Mouse (Mus musculus): ENCODE measurements around the gene Fgd5.

Gene Fgd5

DNA sequence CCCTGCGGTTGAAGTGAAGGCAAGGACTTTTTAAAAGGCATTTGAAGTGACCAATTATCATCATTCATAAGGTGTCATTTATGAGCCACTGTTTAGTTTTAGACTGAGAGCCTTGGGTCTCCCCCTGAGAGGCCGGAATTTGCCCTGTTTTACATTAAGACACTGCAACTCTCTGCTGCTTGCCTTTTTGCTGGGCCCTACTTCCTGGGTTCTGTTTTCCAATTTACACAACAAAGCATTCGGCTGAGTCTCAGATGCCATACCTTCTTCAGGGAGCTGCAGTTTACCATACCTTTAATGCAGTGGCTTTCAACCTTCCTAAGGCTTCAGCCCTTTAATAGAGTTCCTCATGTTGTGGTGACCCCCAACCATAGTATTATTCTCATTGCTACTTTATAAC lies 26.1 kb downstream of the Fgd5 start:
- DNase-seq (ENCODE audit: low spot score in 2 of 2), result no peak

DNA sequence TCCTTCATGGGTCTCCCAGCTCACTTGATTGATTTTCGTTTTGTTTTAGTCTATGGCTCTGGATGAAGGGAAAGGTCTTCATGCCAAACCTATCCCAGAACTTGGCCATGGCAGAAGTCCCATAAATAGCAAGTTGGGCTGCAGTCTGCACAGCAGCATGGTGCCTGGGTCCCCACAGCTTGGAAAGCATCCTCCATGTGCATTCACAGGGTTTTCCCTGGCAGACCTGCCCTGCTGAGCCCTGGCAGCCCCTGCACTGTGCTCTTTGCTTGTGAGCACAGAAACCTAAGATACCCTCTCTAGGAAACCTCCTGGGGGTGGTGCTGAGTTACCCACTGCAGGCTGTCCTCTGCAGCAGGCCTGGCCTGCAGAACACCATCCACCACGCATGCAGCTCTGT lies 32.2 kb downstream of the Fgd5 start:
- peak in 1 of 2 experiments; percentile 34 for DNase-seq (ENCODE audit: low spot score in 2 of 2)

- no peak for DNase-seq (ENCODE audit: low spot score in 2 of 2)
These were observed 33.7 kb downstream of the Fgd5 start for GRCm38 (mm10) chr6:92012413-92012812.

- no peak for DNase-seq (ENCODE audit: low spot score in 2 of 2)
These were observed 34.4 kb downstream of the Fgd5 start for GRCm38 (mm10) chr6:92013035-92013434.

DNA sequence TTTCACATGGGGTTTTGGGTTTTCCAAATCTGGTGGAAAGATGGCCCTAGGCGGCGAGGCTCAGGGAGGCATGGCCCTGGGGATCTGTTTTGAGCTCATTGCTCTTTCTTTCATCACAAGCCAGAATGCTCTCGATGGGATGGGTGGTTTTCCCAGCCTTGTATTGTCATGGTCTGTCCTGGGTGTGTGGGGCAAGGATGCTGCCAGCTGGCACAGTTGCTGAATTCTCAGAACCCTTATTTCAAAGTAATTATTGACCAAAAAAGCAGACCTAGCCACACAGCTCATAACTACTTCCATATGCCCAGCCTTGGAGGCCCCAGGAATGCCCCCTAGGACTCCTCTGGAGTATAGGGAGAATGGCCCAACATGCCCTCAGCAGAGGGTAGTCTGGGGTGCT lies 34.9 kb downstream of the Fgd5 start:
- DNase-seq (ENCODE audit: low spot score in 2 of 2), result no peak

DNA sequence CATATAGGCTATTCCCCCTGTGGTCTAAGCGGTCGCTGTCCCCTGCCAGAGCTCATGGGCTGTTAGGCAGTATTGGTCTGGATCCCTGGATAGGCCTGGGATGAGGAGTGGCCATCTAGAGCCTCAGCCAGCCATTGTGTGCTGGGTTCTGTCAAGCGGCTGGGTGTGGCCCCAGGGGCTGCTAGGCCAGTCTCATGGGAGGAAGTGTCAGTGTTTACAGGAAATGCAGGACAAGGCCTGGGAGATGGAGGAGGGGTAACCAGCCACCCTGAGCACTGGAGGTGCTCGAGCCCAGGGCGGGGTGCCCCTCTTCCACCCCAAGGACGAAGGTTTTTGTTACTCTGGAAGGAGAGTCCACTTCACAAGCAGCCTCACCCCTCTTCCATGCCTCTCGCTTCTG lies 36.3 kb downstream of the Fgd5 start:
- DNase-seq (ENCODE audit: low spot score in 2 of 2), result no peak

GRCm38 (mm10) chr6:92015848-92016247 lies 37.2 kb downstream of the Fgd5 start:
- peak in 1 of 2 experiments; percentile 35 for DNase-seq (ENCODE audit: low spot score in 2 of 2)

- no peak for DNase-seq (ENCODE audit: low spot score in 2 of 2)
These were observed 38.1 kb downstream of the Fgd5 start for GRCm38 (mm10) chr6:92016738-92017137.

GRCm38 (mm10) chr6:92018421-92018820 lies 39.7 kb downstream of the Fgd5 start:
- no peak for DNase-seq (ENCODE audit: low spot score in 2 of 2)

- DNase-seq (ENCODE audit: low spot score in 2 of 2), result no peak
These were observed 42.4 kb downstream of the Fgd5 start for GRCm38 (mm10) chr6:92021061-92021460.

DNA sequence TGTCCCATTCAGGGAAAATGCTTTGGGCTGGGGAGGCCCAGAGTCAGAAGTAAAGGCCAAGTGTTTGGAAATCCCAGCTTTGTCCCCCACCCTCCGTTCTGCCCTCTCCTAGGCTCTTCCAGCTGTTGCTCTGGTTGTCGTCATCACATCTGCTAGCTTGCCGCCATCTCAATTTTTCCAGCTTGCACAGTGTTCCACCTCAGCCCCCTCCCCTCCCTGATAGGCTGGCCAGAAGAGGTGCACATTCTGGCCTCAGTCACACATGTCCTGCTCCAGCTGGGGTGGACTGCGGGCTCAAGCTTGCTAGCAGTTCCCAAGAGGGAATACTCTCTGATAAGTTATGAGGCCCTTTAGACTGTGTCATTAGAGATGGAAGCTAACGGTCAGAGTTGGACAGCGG lies 42.8 kb downstream of the Fgd5 start:
- DNase-seq (ENCODE audit: low spot score in 2 of 2), result no peak

DNA sequence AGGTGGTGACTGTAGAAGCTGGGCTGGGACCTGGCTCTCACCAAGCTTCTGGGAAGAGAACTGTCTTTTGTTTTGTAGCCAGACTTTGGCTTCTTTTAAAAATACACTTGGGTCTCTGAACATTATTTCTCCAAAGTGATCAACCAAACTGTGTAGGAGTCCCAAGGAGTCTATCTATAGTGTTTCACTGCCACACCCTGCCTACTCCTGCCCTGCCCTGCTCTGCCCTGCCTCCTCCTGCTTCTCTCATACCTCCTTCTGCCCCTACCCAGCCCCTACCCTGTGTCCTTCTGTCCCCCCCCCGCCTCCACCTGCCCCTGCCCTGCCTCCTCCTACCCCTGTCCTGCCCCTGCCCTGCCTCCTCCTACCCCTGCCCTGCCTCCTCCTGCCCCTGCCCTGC lies 46.6 kb downstream of the Fgd5 start:
- DNase-seq (ENCODE audit: low spot score in 2 of 2), result no peak

DNA sequence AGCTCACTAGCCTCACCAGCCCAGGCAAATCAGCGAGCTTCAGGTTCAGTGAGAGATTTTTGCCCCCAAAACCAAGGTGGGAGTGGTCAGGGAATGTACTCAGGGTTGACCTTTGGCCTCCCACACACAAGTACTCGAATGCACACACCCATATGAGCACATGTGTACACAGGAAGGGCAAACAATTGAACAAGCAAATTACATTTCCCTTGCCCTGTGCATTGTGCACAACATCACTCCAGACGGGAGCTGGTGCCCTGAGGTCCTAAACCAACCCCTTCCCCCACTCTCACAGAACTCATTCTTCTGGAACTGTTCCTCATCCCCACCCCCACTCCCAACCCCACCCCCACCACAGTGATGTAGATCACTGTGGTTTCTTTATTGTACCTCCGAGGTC lies 48.7 kb downstream of the Fgd5 start:
- DNase-seq (ENCODE audit: low spot score in 2 of 2), result no peak

DNA sequence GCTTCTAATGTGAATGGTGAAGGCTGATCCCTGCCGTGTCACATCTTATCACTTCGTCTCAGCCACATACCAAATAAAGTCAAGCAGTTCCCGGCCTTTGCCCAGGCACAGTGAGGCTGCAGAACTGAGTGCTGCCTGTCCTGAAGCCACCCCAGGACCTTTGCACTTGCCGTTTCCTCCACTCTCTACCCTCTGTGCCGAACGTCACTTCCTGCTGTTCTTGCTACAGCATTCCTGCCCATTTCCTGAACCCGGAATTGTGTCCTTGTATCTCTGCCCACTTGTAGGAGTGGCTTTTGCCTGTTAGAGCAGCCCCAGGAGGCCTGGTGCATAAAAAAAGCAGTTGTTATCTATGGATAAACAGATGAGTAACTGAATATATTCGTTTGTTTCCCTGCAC lies 52.0 kb downstream of the Fgd5 start:
- DNase-seq (ENCODE audit: low spot score in 2 of 2), result no peak

GRCm38 (mm10) chr6:92034713-92035112 lies 56.0 kb downstream of the Fgd5 start:
- no peak for DNase-seq (ENCODE audit: low spot score in 2 of 2)

- DNase-seq (ENCODE audit: low spot score in 2 of 2), result no peak
These were observed 57.7 kb downstream of the Fgd5 start for GRCm38 (mm10) chr6:92036372-92036771.

DNA sequence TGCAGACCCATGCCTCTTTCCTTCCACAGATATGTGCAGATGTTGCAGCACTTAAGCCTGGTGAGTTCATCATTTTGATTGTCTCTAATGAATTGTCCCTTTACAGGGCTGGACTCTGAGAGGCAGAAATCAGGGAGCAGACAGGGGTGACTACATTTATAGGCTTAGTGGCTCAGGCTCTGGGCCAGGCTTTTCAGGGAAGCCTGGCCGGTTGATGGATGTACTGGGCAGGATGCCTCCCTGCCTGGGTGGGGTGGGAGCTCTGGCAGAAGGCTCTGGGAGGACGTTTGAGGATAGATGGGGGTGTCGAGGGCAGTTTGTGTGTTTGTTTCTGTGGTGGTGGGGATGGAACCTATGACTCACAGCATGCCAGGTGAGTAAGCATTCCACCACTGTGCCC lies 59.5 kb downstream of the Fgd5 start:
- no peak for DNase-seq (ENCODE audit: low spot score in 2 of 2)

GRCm38 (mm10) chr6:92041271-92041670 lies 62.6 kb downstream of the Fgd5 start:
- DNase-seq (ENCODE audit: low spot score in 2 of 2), result no peak

- DNase-seq (ENCODE audit: low spot score in 2 of 2), result peak; percentile 70 to 76
These were observed 63.4 kb downstream of the Fgd5 start for GRCm38 (mm10) chr6:92042055-92042454.

- DNase-seq (ENCODE audit: low spot score in 2 of 2), result no peak
These were observed 64.2 kb downstream of the Fgd5 start for GRCm38 (mm10) chr6:92042850-92043249.

- no peak for DNase-seq (ENCODE audit: low spot score in 2 of 2)
These were observed 79.1 kb downstream of the Fgd5 start for GRCm38 (mm10) chr6:92057768-92058167.

- no peak for DNase-seq (ENCODE audit: low spot score in 2 of 2)
These were observed 83.0 kb downstream of the Fgd5 start for GRCm38 (mm10) chr6:92061725-92062124.

- DNase-seq (ENCODE audit: low spot score in 2 of 2), result no peak
These were observed 84.8 kb downstream of the Fgd5 start for GRCm38 (mm10) chr6:92063452-92063851.

DNA sequence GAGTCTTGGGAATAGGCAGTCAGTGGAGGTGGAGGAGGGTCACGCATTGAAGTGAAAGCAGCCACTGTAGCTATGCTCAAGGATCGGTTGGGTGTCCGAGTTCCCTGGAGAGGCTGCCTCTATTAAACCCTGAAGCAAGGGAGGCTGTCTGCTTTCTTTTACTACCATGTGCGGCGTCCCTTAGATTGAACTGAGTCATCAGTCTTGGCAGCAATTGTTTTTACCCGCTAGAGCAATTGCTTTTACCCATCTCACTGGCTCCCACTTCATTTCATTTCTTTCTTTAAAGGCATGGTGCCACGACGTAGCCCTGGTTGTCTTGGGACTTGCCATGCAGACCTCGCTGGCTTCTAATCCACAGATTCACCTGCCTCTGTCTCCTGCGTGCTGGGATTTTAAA lies 85.4 kb downstream of the Fgd5 start:
- DNase-seq (ENCODE audit: low spot score in 2 of 2), result no peak

Data from right cerebral cortex, postnatal 10 days (tissue).